Mouse (Mus musculus) hindbrain, embryonic 11.5 days (tissue): Measurements from ENCODE around the gene Tiam1. TPM values are rescaled to one million over a fixed set of nuclear protein-coding genes. Genes with fewer than 3 reads are reported as not detected.

Experiments used
- ATAC-seq: fragments of 200-750 bp; cut with Nextera tagmentation; 2 replicates; pipeline ENCODE4 v1.8.0; 2017; ENCODE audit warnings: mild to moderate bottlenecking, moderate TSS enrichment, moderate library complexity; ENCODE audit not compliant: low FRiP score
- DNase-seq: peaks from one replicate; pipeline ENCODE4 v3.0.0-alpha.2; 2015; ENCODE audit warnings: low spot score
- H3K27ac ChIP-seq: fragments of 300-500 bp; sonication (generic); 2 replicates; pipeline ENCODE4 v1.5.1; 2014; ENCODE audit warnings: mild to moderate bottlenecking, low read depth, low read length
- H3K27me3 ChIP-seq: fragments of 300-500 bp; sonication (generic); 2 replicates; pipeline ENCODE4 v1.6.1; 2014; ENCODE audit warnings: mild to moderate bottlenecking, low read length, moderate library complexity, mixed read lengths; ENCODE audit not compliant: control insufficient read depth, insufficient read depth
- H3K36me3 ChIP-seq: fragments of 300-500 bp; sonication (generic); 2 replicates; pipeline ENCODE4 v1.6.1; 2014; ENCODE audit warnings: mild to moderate bottlenecking, low read length, moderate library complexity, mixed read lengths; ENCODE audit not compliant: control insufficient read depth, insufficient read depth
- H3K4me1 ChIP-seq: fragments of 300-500 bp; sonication (generic); replicated peaks from 2 replicates; pipeline ENCODE4 v1.6.1; 2014; ENCODE audit warnings: low read length, mixed read lengths; ENCODE audit not compliant: control insufficient read depth, insufficient read depth
- H3K4me2 ChIP-seq: fragments of 300-500 bp; sonication (generic); replicated peaks from 2 replicates; pipeline ENCODE4 v1.6.1; 2014; ENCODE audit warnings: mild to moderate bottlenecking, low read depth, low read length
- H3K4me3 ChIP-seq: fragments of 300-500 bp; sonication (generic); 2 replicates; pipeline ENCODE4 v1.5.1; 2014; ENCODE audit warnings: low read depth, low read length
- H3K9ac ChIP-seq: fragments of 300-500 bp; sonication (generic); 2 replicates; pipeline ENCODE4 v1.6.1; 2014; ENCODE audit warnings: low read depth, low read length
- H3K9me3 ChIP-seq: fragments of 300-500 bp; sonication (generic); 2 replicates; pipeline ENCODE4 v1.6.1; 2016; ENCODE audit warnings: low read length; ENCODE audit not compliant: control insufficient read depth
- WGBS: fragments of 180-500 bp; shearing (Covaris S2); extraction: QIAGEN DNeasy Blood & Tissue Kit; methylation state at CpG from one replicate; pipeline ENCODE4 v1.1.7; 2014; 5-methylcytosine and 5-hydroxymethylcytosine counted together
- polyA plus RNA-seq: library from polyadenylated mRNA; unstranded; fragments of >200 nt; fragmentation: Nextera tagmentation; extraction: Ambion mirVana; gene quantifications from 2 replicates; pipeline ENCODE4 v1.2.1, GENCODE M21; 2014

Gene Tiam1
- polyA plus RNA-seq, 1 experiment from 2014 or later: 27.6 TPM

GRCm38 (mm10) chr16:90091112-90091720, 52.4 kb downstream of the Tiam1 start:
- no peak overlapping the region for H3K9ac ChIP-seq
- no peaks in the 10 kb centered on the region for H3K27me3 ChIP-seq
- H3K4me3 ChIP-seq: no peak overlapping the region
- no peak overlapping the region for H3K4me2 ChIP-seq
- no peaks in the 10 kb centered on the region for H3K36me3 ChIP-seq
- 83% methylated on average over 11 of the region's 11 CpGs for WGBS
- H3K27ac ChIP-seq: no peak overlapping the region
- no peak for DNase-seq
- ATAC-seq: no peak
- H3K4me1 ChIP-seq: no peaks in the 10 kb centered on the region
- no peaks in the 10 kb centered on the region for H3K9me3 ChIP-seq

DNA sequence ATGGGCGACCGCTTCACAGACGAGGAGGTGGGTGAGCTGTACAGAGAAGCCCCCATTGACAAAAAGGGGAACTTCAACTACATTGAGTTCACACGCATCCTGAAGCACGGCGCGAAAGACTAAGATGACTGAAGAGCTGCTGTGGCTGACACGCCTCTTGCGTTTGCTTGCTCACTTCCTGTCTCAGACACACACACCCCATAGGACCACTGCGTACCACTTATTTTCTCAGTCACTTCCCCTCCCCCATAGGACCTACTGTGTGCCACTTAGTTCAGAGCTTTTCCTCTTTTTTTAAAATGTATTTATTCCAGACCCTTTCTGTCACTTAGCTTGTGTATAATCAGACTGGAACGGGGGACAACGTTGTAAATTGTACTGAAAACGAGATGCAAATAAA, 53.2 kb downstream of the Tiam1 start:
- H3K4me3 ChIP-seq: no peak overlapping the region
- WGBS: 95% methylated on average over 13 of the region's 13 CpGs
- H3K9ac ChIP-seq: no peak overlapping the region
- DNase-seq (no peak), ATAC-seq (no peak)
- H3K27me3 ChIP-seq: no peaks in the 10 kb centered on the region
- H3K36me3 ChIP-seq: no peaks in the 10 kb centered on the region
- no peak overlapping the region for H3K27ac ChIP-seq
- H3K4me1 ChIP-seq: no peaks in the 10 kb centered on the region
- no peak overlapping the region for H3K4me2 ChIP-seq
- no peaks in the 10 kb centered on the region for H3K9me3 ChIP-seq

DNA sequence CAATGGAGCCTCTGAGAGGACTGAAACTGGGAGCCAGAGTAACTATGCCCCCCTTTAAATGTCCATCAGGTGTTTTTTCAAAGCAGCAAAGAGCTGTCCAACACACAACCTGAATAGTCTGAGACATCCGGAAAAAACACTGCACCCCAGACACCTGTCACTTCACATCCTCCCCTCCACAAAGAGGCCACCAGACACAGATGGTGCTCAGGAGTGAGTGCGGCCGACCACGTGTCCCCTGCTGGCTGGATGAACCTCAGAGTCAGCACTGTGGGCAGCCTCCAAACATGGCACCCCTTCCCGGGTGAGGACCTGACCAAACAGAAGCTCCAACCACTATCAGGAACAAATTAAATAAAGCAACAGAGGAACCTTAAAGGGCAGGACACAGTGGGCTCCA, 56.3 kb downstream of the Tiam1 start:
- no peak overlapping the region for H3K9ac ChIP-seq
- H3K27me3 ChIP-seq: no peaks in the 10 kb centered on the region
- H3K4me2 ChIP-seq: no peak overlapping the region
- 93% methylated on average over 5 of the region's 5 CpGs for WGBS
- no peak overlapping the region for H3K27ac ChIP-seq
- DNase-seq (no peak), ATAC-seq (no peak)
- no peaks in the 10 kb centered on the region for H3K9me3 ChIP-seq
- H3K4me1 ChIP-seq: no peaks in the 10 kb centered on the region
- H3K4me3 ChIP-seq: no peak overlapping the region
- H3K36me3 ChIP-seq: no peaks in the 10 kb centered on the region

GRCm38 (mm10) chr16:90086111-90086510, 57.5 kb downstream of the Tiam1 start:
- no peak for ATAC-seq
- Histone ChIP-seq H3K9me3 (no peaks in the 10 kb centered on the region), H3K36me3 (no peaks in the 10 kb centered on the region), H3K9ac (no peak overlapping the region), H3K4me2 (no peak overlapping the region), H3K4me1 (no peaks in the 10 kb centered on the region), H3K27ac (no peak overlapping the region), H3K4me3 (no peak overlapping the region), H3K27me3 (no peaks in the 10 kb centered on the region)
- WGBS: 90% methylated on average over 6 of the region's 6 CpGs
- no peak for DNase-seq

DNA sequence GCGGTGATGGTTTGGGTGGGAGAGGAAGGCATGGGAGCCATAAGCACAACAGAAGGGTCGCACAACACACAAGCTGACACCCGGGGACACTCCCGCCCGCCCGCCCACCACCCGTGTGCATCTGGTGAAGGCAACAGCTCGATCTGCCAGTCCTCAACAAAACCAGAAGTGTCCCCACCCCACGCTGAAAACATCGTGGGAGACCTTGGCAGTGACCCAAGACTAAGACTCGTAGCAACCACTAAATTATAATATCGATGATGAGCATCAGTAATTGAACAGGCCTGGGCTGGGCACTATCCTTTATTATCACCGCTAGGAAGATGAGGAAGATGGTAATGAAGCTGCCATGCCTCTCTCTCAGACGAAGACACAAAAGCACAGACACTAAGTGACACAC, 58.0 kb downstream of the Tiam1 start:
- Histone ChIP-seq H3K9me3 (no peaks in the 10 kb centered on the region), H3K9ac (no peak overlapping the region), H3K27ac (no peak overlapping the region), H3K4me1 (no peaks in the 10 kb centered on the region), H3K27me3 (no peaks in the 10 kb centered on the region), H3K36me3 (no peaks in the 10 kb centered on the region), H3K4me2 (no peak overlapping the region), H3K4me3 (no peak overlapping the region)
- 94% methylated on average over 14 of the region's 14 CpGs for WGBS
- no peak for DNase-seq
- no peak for ATAC-seq

DNA sequence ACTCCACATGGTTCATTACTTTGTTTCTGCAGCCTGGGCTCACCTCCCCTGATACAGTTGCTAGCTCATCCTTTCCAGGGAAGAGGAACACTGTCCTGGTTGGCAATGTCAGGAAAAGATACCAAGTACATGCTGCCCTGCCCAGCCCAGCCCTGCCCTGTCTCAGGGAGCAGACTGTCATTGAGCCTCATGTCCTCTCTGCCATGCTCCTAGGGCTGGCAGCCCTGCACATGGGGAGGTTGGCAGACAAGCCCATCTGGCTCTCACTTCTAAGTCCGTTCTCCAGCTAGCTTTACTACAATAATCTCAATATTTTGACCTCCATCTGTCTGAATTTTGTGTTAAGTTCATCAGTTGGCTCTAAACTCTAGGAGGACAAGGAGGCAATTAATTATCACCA, 62.4 kb downstream of the Tiam1 start:
- Histone ChIP-seq H3K4me1 (no peaks in the 10 kb centered on the region), H3K4me2 (no peak overlapping the region), H3K9me3 (no peaks in the 10 kb centered on the region), H3K27ac (no peak overlapping the region), H3K36me3 (no peaks in the 10 kb centered on the region), H3K4me3 (no peak overlapping the region), H3K9ac (no peak overlapping the region), H3K27me3 (no peaks in the 10 kb centered on the region)
- ATAC-seq (no peak), DNase-seq (no peak)
- WGBS: 75% methylated on average over 1 of the region's 1 CpGs

DNA sequence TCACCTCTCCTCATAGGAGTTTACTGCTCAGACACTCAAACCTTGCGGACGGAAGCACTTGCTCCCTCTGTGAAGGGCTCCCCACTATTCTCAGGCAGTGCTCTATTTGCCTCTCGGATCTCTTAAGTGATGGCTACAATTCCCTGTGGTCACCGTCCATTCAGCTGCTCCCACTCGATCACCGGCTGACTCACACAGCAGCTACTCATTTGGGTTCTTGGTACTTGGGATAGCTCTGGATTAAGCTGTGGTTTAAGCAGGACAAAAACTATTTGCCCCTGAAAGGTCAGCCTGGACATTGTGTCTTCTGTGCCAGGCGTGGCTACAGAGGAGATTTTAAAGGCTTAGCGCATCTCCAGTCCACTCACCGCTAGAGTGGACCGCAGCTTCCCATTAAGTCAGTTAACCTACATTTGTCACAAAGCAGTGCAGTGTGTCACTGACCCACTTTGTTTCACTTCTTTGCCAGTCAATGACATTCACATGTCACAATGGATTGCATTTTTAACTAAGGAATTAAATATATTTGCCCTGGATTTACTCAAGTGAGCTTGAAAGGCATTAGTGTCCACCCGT, 64.7 kb downstream of the Tiam1 start:
- ATAC-seq: no peak
- Histone ChIP-seq H3K9me3 (no peaks in the 10 kb centered on the region), H3K36me3 (no peaks in the 10 kb centered on the region), H3K4me3 (no peak overlapping the region), H3K9ac (no peak overlapping the region), H3K27ac (no peak overlapping the region), H3K27me3 (no peaks in the 10 kb centered on the region), H3K4me2 (no peak overlapping the region), H3K4me1 (no peaks in the 10 kb centered on the region)
- no peak for DNase-seq
- 80% methylated on average over 11 of the region's 11 CpGs for WGBS

- H3K27me3 ChIP-seq: peaks cover 3% of the 10 kb centered on the region; the same call in 1 of the 2 replicates
- 21% methylated on average over 7 of the region's 7 CpGs for WGBS
- ATAC-seq (peak; percentile 60), DNase-seq (peak; percentile 51)
- no peak overlapping the region for H3K4me3 ChIP-seq
- no peak overlapping the region for H3K9ac ChIP-seq
- H3K9me3 ChIP-seq: no peaks in the 10 kb centered on the region
- H3K27ac ChIP-seq: no peak overlapping the region
- 0 out of 2 replicates have a peak overlapping the region, but pooled peaks have one; percentile 9 for H3K4me2 ChIP-seq
- peaks cover 15% of the 10 kb centered on the region for H3K4me1 ChIP-seq
- no peaks in the 10 kb centered on the region for H3K36me3 ChIP-seq
Measured at GRCm38 (mm10) chr16:90073510-90073909, 70.1 kb downstream of the Tiam1 start.

GRCm38 (mm10) chr16:90072651-90073050, 70.9 kb downstream of the Tiam1 start:
- H3K4me1 ChIP-seq: peaks cover 15% of the 10 kb centered on the region
- H3K9ac ChIP-seq: 0 out of 2 replicates have a peak overlapping the region, but pooled peaks have one; percentile 19
- 18% methylated on average over 15 of the region's 15 CpGs for WGBS
- H3K4me3 ChIP-seq: no peak overlapping the region
- H3K27ac ChIP-seq: 0 out of 2 replicates have a peak overlapping the region, but pooled peaks have one; percentile 4
- ATAC-seq: 0 out of 2 replicates have a peak, but pooled peaks have one; percentile 12
- H3K9me3 ChIP-seq: no peaks in the 10 kb centered on the region
- H3K36me3 ChIP-seq: no peaks in the 10 kb centered on the region
- no peak overlapping the region; the same call in 1 of the 2 replicates for H3K4me2 ChIP-seq
- DNase-seq: peak; percentile 66
- H3K27me3 ChIP-seq: peaks cover 3% of the 10 kb centered on the region; the same call in 1 of the 2 replicates
